7 mouse cellular contexts compared by ENCODE assay signal in the genomic region with DNA sequence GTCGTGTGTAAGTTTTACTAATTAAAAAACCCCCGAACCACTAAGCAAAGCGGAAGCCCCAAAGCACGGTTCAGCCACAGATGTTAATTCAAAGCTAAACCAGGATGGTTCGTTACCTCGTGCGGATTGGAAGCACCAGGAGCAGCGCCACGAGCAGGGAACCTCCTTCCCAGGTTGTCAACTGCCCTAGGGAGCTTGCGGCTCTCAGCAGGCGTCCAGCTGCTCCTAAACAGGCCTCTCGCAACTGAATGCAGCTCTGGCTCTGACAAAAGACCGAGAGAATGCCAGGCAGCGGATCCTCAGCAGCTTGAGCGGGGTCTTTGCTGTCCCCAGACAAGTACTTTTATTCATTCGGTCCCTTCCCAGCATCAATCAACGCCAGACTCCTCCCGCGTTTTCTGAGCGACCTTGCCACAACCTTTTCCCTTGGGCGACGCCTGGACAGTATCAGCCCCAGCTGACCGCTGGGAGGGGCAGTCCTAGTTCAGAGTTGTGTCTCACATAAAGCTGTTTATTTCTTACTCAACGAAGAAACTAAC. TPM values are rescaled to one million over a fixed set of nuclear protein-coding genes. Genes with fewer than 3 reads are reported as not detected.
A peak's percentile ranks its signal among the peaks of the same experiment; 100 is the strongest.
DNase-seq lines count a peak whose midpoint lies in the region; ATAC-seq lines count a peak whose summit lies in the region.

A gene (minus strand): TSS at position 392 of the 539 bp plus-strand sequence.

- peak within 1 kb of the TSS; percentile 67 for H3K4me3 ChIP-seq in forebrain, embryonic 10.5 days
- peak within 1 kb of the TSS; percentile 47 for H3K4me3 ChIP-seq in stomach, embryonic 16.5 days (replicated peaks; ENCODE audit: low read length)

- peak within 1 kb of the TSS; percentile 86 for H3K27ac ChIP-seq in forebrain, embryonic 10.5 days
- peak within 1 kb of the TSS; percentile 73 for H3K27ac ChIP-seq in stomach, embryonic 16.5 days (ENCODE audit: low read length)

- H3K36me3 ChIP-seq in forebrain, embryonic 10.5 days (replicated peaks), result no peaks in the 10 kb centered on the region
- H3K36me3 ChIP-seq in stomach, embryonic 16.5 days (ENCODE audit: control insufficient read depth, insufficient read depth, low read length), result no peaks in the 10 kb centered on the region

- peak; percentile 3 for DNase-seq in urinary bladder, postnatal 14 days (ENCODE audit: low spot score)
- no peak for DNase-seq in urinary bladder, postnatal 25 days (ENCODE audit: low spot score)
- DNase-seq in forebrain, embryonic 10.5 days (ENCODE audit: extremely low spot score, low spot score), result peak; percentile 69
- DNase-seq in heart, postnatal 4 days, result peak; percentile 49
- DNase-seq in layer of hippocampus, postnatal 14 days (ENCODE audit: low spot score in 2 of 2), result no peak
- peak; percentile 43 for DNase-seq in lung, postnatal 10 days

- H3K4me2 ChIP-seq in stomach, embryonic 16.5 days (ENCODE audit: low read depth, low read length), result peak within 1 kb of the TSS; percentile 62

- under 1% methylated on average over 24 of the region's 24 CpGs for WGBS in forebrain, embryonic 10.5 days
- WGBS in stomach, embryonic 16.5 days, result 2% methylated on average over 24 of the region's 24 CpGs

- ATAC-seq in stomach, embryonic 16.5 days (ENCODE audit: insufficient read depth, low FRiP score), result peak; percentile 41; the same call in 1 of the 2 replicates

- peak within 1 kb of the TSS; percentile 70 for H3K9ac ChIP-seq in stomach, embryonic 16.5 days (ENCODE audit: low read length)

- peaks cover 37% of the 10 kb centered on the region for H3K27me3 ChIP-seq in forebrain, embryonic 10.5 days (ENCODE audit: poor library complexity, severe bottlenecking)
- 0 out of 2 replicates have a peak, but pooled peaks cover 3% of the 10 kb centered on the region for H3K27me3 ChIP-seq in stomach, embryonic 16.5 days (ENCODE audit: control insufficient read depth, insufficient read depth, low read length)

- peaks cover 32% of the 10 kb centered on the region for H3K4me1 ChIP-seq in forebrain, embryonic 10.5 days
- peaks cover 4% of the 10 kb centered on the region for H3K4me1 ChIP-seq in stomach, embryonic 16.5 days (ENCODE audit: control insufficient read depth, insufficient read depth, low read length)

- H3K9me3 ChIP-seq in forebrain, embryonic 10.5 days, result no peaks in the 10 kb centered on the region
- H3K9me3 ChIP-seq in stomach, embryonic 16.5 days (replicated peaks; ENCODE audit: control insufficient read depth, low read length), result no peaks in the 10 kb centered on the region

RNA-seq across cellular contexts. Expression of the gene that starts here (rescaled TPM):
- polyA plus RNA-seq in forebrain, embryonic 10.5 days (2016; fragmentation: Nextera tagmentation; extraction: Ambion mirVana), result 21.2 and 22.4 TPM in 2 replicates
- total RNA-seq in heart, postnatal 4 days (2021), result 10 to 100 TPM; 38.1 to 42.6 TPM
- total RNA-seq in layer of hippocampus, postnatal 14 days (2021), result 10 to 100 TPM; 77.8 to 89.5 TPM
- polyA plus RNA-seq in stomach, embryonic 16.5 days (2015; fragmentation: Nextera tagmentation; extraction: Ambion mirVana), result 109 and 112 TPM in 2 replicates

Comparison
In these comparisons a context has a peak if more than half of its experiments do, and no peak if none do; other contexts are left out.
1. DNase-seq: peak in urinary bladder, postnatal 14 days (single experiment), forebrain, embryonic 10.5 days (single experiment), heart, postnatal 4 days (single experiment) and lung, postnatal 10 days (single experiment); none in urinary bladder, postnatal 25 days (single experiment) and layer of hippocampus, postnatal 14 days (0 of 2).